Mouse (Mus musculus): ENCODE data around the gene Ccdc173.

DNA sequence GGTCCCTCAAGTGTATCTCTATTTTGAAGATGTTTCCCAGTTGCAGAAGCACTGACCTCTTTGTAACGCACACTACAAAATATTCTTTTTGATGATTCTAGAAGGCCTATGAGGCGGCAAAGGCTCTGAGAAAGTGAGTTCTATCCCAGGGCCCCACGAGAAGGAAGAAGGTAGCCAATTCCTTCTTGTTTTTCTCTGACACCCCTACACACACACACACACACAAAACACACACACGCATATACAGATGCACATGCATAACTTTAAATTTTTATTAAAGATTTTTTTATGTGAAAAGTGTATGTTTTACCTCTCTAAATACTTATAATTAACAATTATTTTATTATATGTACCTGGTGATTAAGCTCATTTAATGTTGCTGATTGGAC lies 75.8 kb downstream of the Ccdc173 start:
- TF ChIP-seq CTCF (IDR thresholded peaks at IDR 0.05; ENCODE audit: low read depth) (no peak), EP300 (IDR thresholded peaks at IDR 0.05; ENCODE audit: low read depth) (no peak)

All from liver, postnatal 0 days (tissue).